20 mouse cellular contexts compared by ENCODE assay signal in genomic region chr8:92240686-92241275, GRCm38 (mm10).
DNase-seq lines count a peak whose midpoint lies in the region; ATAC-seq lines count a peak whose summit lies in the region.
"Had no signal": no experiment of that assay in that cellular context is flagged by ENCODE, and none has a peak within 500 bp of the region (broad histone marks: within the 10 kb centered on the region; RNA-seq: fewer than 3 reads in every experiment).

No protein-coding gene starts in this region.

- H3K9me3 ChIP-seq in midbrain, embryonic 10.5 days (replicated peaks) = no peaks in the 10 kb centered on the region
- no peaks in the 10 kb centered on the region for H3K9me3 ChIP-seq in midbrain, embryonic 13.5 days
- no peaks in the 10 kb centered on the region for H3K9me3 ChIP-seq in embryonic facial prominence, embryonic 10.5 days
- H3K9me3 ChIP-seq in embryonic facial prominence, embryonic 12.5 days = no peaks in the 10 kb centered on the region
- H3K9me3 ChIP-seq in kidney, embryonic 15.5 days (replicated peaks) = no peaks in the 10 kb centered on the region
- H3K9me3 ChIP-seq: forebrain, embryonic 13.5 days; heart, embryonic 13.5 days; hindbrain, embryonic 12.5 days had no signal

- no peak overlapping the region for H3K4me3 ChIP-seq in midbrain, embryonic 10.5 days
- H3K4me3 ChIP-seq in midbrain, embryonic 13.5 days (replicated peaks) = no peak overlapping the region
- H3K4me3 ChIP-seq in embryonic facial prominence, embryonic 10.5 days = no peak overlapping the region
- H3K4me3 ChIP-seq in embryonic facial prominence, embryonic 12.5 days = no peak overlapping the region
- H3K4me3 ChIP-seq in kidney, embryonic 15.5 days (replicated peaks) = no peak overlapping the region
- H3K4me3 ChIP-seq: forebrain, embryonic 13.5 days; heart, embryonic 13.5 days; hindbrain, embryonic 12.5 days had no signal

- peaks cover 12% of the 10 kb centered on the region; the same call in 1 of the 2 replicates for H3K27me3 ChIP-seq in midbrain, embryonic 10.5 days (ENCODE audit: low read depth, poor library complexity, severe bottlenecking)
- 0 out of 2 replicates have a peak, but pooled peaks cover 5% of the 10 kb centered on the region for H3K27me3 ChIP-seq in midbrain, embryonic 13.5 days
- H3K27me3 ChIP-seq in embryonic facial prominence, embryonic 10.5 days (replicated peaks; ENCODE audit: low read depth, poor library complexity, severe bottlenecking) = peaks cover 37% of the 10 kb centered on the region
- peaks cover 13% of the 10 kb centered on the region; the same call in 1 of the 2 replicates for H3K27me3 ChIP-seq in embryonic facial prominence, embryonic 12.5 days
- H3K27me3 ChIP-seq in kidney, embryonic 15.5 days = peaks cover 2% of the 10 kb centered on the region; the same call in 1 of the 2 replicates

- peak; percentile 20 for DNase-seq in midbrain, embryonic 10.5 days (ENCODE audit: low spot score)
- DNase-seq in embryonic facial prominence, embryonic 10.5 days (ENCODE audit: low spot score) = peak; percentile 72
- DNase-seq in retina, postnatal 1 day = peak; percentile 14
- no peak for DNase-seq in thymus, postnatal 36 days
- DNase-seq: adrenal gland, postnatal 10 days; cerebellum, adult 18-20 months; cerebellum, adult 9-11 months; cerebellum, postnatal 36 days; gastrocnemius, postnatal 36 days; heart, adult 11 months; heart, postnatal 36 days had no signal

- H3K27ac ChIP-seq in midbrain, embryonic 10.5 days (replicated peaks) = no peak overlapping the region
- no peak overlapping the region for H3K27ac ChIP-seq in midbrain, embryonic 13.5 days
- H3K27ac ChIP-seq in embryonic facial prominence, embryonic 10.5 days (replicated peaks) = peak overlapping the region; percentile 48; the same call in 1 of the 2 replicates
- no peak overlapping the region for H3K27ac ChIP-seq in embryonic facial prominence, embryonic 12.5 days
- no peak overlapping the region for H3K27ac ChIP-seq in kidney, embryonic 15.5 days
- H3K27ac ChIP-seq: forebrain, embryonic 13.5 days; heart, embryonic 13.5 days; hindbrain, embryonic 12.5 days had no signal

- ATAC-seq in midbrain, embryonic 13.5 days = no peak
- no peak for ATAC-seq in embryonic facial prominence, embryonic 12.5 days (ENCODE audit: insufficient number of reproducible peaks, insufficient read depth, low FRiP score, low TSS enrichment)
- ATAC-seq in kidney, embryonic 15.5 days (replicated peaks; ENCODE audit: low FRiP score) = no peak
- ATAC-seq: forebrain, embryonic 13.5 days; hindbrain, embryonic 16.5 days; inflammation-experienced regulatory T-cells, adult 6 months; intestine, postnatal 0 days had no signal

- H3K36me3 ChIP-seq in midbrain, embryonic 10.5 days = no peaks in the 10 kb centered on the region
- no peaks in the 10 kb centered on the region for H3K36me3 ChIP-seq in midbrain, embryonic 13.5 days
- H3K36me3 ChIP-seq in embryonic facial prominence, embryonic 10.5 days (replicated peaks) = no peaks in the 10 kb centered on the region
- no peaks in the 10 kb centered on the region for H3K36me3 ChIP-seq in embryonic facial prominence, embryonic 12.5 days
- no peaks in the 10 kb centered on the region for H3K36me3 ChIP-seq in kidney, embryonic 15.5 days
- H3K36me3 ChIP-seq: heart, embryonic 13.5 days; hindbrain, embryonic 12.5 days had no signal

- 75% methylated on average over 13 of the region's 13 CpGs for WGBS in midbrain, embryonic 10.5 days
- WGBS in midbrain, embryonic 13.5 days = 56% methylated on average over 13 of the region's 13 CpGs
- WGBS in embryonic facial prominence, embryonic 10.5 days = 59% methylated on average over 13 of the region's 13 CpGs
- WGBS in embryonic facial prominence, embryonic 12.5 days = 25% methylated on average over 13 of the region's 13 CpGs
- WGBS in kidney, embryonic 15.5 days = 71% methylated on average over 13 of the region's 13 CpGs

- no peak overlapping the region for H3K9ac ChIP-seq in midbrain, embryonic 13.5 days (replicated peaks)
- H3K9ac ChIP-seq in embryonic facial prominence, embryonic 12.5 days = no peak overlapping the region
- H3K9ac ChIP-seq in kidney, embryonic 15.5 days = no peak overlapping the region
- H3K9ac ChIP-seq: forebrain, embryonic 13.5 days; heart, embryonic 13.5 days; hindbrain, embryonic 12.5 days had no signal

- H3K4me2 ChIP-seq in midbrain, embryonic 13.5 days (replicated peaks) = no peak overlapping the region
- peak overlapping the region; percentile 15; the same call in 1 of the 2 replicates for H3K4me2 ChIP-seq in embryonic facial prominence, embryonic 12.5 days (replicated peaks)
- no peak overlapping the region for H3K4me2 ChIP-seq in kidney, embryonic 15.5 days
- H3K4me2 ChIP-seq: forebrain, embryonic 13.5 days; heart, embryonic 13.5 days; hindbrain, embryonic 12.5 days had no signal

- peaks cover 15% of the 10 kb centered on the region for H3K4me1 ChIP-seq in midbrain, embryonic 10.5 days
- peaks cover 10% of the 10 kb centered on the region for H3K4me1 ChIP-seq in midbrain, embryonic 13.5 days (replicated peaks)
- peaks cover 25% of the 10 kb centered on the region for H3K4me1 ChIP-seq in embryonic facial prominence, embryonic 10.5 days
- peaks cover 16% of the 10 kb centered on the region; the same call in 1 of the 2 replicates for H3K4me1 ChIP-seq in embryonic facial prominence, embryonic 12.5 days
- H3K4me1 ChIP-seq in kidney, embryonic 15.5 days = no peaks in the 10 kb centered on the region
- H3K4me1 ChIP-seq: heart, embryonic 13.5 days had no signal

Comparison
In these comparisons a context has a peak if more than half of its experiments do, and no peak if none do; other contexts are left out.
1. DNase-seq: peak in midbrain, embryonic 10.5 days (single experiment), embryonic facial prominence, embryonic 10.5 days (single experiment) and retina, postnatal 1 day (single experiment); none in thymus, postnatal 36 days (0 of 2).